Mouse (Mus musculus) midbrain, postnatal 0 days (tissue): ENCODE measurements around the gene Srpr. TPM values are rescaled to one million over a fixed set of nuclear protein-coding genes. Genes with fewer than 3 reads are reported as not detected.

Experiments
- ATAC-seq: fragments of 200-750 bp; cut with Nextera tagmentation; 2 replicates; pipeline ENCODE4 v1.8.0; 2017; ENCODE audit warnings: moderate number of reproducible peaks, mild to moderate bottlenecking, moderate TSS enrichment, moderate library complexity; ENCODE audit not compliant: low FRiP score
- DNase-seq: peaks from one replicate; pipeline ENCODE4 v3.0.0-alpha.2; 2015; ENCODE audit warnings: low spot score
- H3K27ac ChIP-seq: fragments of 300-500 bp; sonication (generic); 2 replicates; pipeline ENCODE4 v1.5.1; 2014; ENCODE audit warnings: low read depth, mild to moderate bottlenecking, low read length, mixed read lengths
- H3K27me3 ChIP-seq: fragments of 300-500 bp; sonication (generic); 2 replicates; pipeline ENCODE4 v1.6.1; 2014; ENCODE audit warnings: low read length, control low read depth, mixed read lengths; ENCODE audit not compliant: insufficient read depth
- H3K36me3 ChIP-seq: fragments of 300-500 bp; sonication (generic); 2 replicates; pipeline ENCODE4 v1.6.1; 2014; ENCODE audit warnings: low read length, control low read depth, mixed read lengths; ENCODE audit not compliant: insufficient read depth
- H3K4me1 ChIP-seq: fragments of 300-500 bp; sonication (generic); 2 replicates; pipeline ENCODE4 v1.6.1; 2014; ENCODE audit warnings: mild to moderate bottlenecking, control low read depth, antibody characterized with exemption, low read length, mixed read lengths; ENCODE audit not compliant: insufficient read depth
- H3K4me2 ChIP-seq: fragments of 300-500 bp; sonication (generic); 2 replicates; pipeline ENCODE4 v1.6.1; 2014; ENCODE audit warnings: low read depth, mild to moderate bottlenecking, low read length, mixed read lengths; ENCODE audit not compliant: poor library complexity, severe bottlenecking
- H3K4me3 ChIP-seq: fragments of 300-500 bp; sonication (generic); 2 replicates; pipeline ENCODE4 v1.5.1; 2014; ENCODE audit warnings: low read depth, mild to moderate bottlenecking, low read length, moderate library complexity
- H3K9ac ChIP-seq: fragments of 300-500 bp; sonication (generic); replicated peaks from 2 replicates; pipeline ENCODE4 v1.6.1; 2014; ENCODE audit warnings: mild to moderate bottlenecking, low read length, moderate library complexity, mixed read lengths; ENCODE audit not compliant: poor library complexity, severe bottlenecking
- H3K9me3 ChIP-seq: fragments of 300-500 bp; sonication (generic); 2 replicates; pipeline ENCODE4 v1.6.1; 2016; ENCODE audit warnings: low read length, control low read depth
- CTCF ChIP-seq: IDR thresholded peaks from 2 replicates; pipeline ENCODE4 v1.5.1; 2016; ENCODE audit warnings: antibody characterized with exemption, mild to moderate bottlenecking
- WGBS: fragments of 180-500 bp; shearing (Covaris S2); extraction: QIAGEN DNeasy Blood & Tissue Kit; methylation state at CpG from one replicate; pipeline ENCODE4 v1.1.7; 2014; 5-methylcytosine and 5-hydroxymethylcytosine counted together
- polyA plus RNA-seq: library from polyadenylated mRNA; unstranded; fragments of >200 nt; fragmentation: Nextera tagmentation; extraction: Ambion mirVana; gene quantifications from 2 replicates; pipeline ENCODE4 v1.2.1, GENCODE M21; 2015
- total RNA-seq: library from RNA; depleted of rRNA; stranded (reverse); fragments of >200 nt; gene quantifications from 2 replicates; pipeline ENCODE4 v1.2.3, GENCODE M21; 2014

The Srpr gene
- total and polyA plus RNA-seq, 2 experiments from 2014 or later = 39.6 to 61.0 TPM

DNA sequence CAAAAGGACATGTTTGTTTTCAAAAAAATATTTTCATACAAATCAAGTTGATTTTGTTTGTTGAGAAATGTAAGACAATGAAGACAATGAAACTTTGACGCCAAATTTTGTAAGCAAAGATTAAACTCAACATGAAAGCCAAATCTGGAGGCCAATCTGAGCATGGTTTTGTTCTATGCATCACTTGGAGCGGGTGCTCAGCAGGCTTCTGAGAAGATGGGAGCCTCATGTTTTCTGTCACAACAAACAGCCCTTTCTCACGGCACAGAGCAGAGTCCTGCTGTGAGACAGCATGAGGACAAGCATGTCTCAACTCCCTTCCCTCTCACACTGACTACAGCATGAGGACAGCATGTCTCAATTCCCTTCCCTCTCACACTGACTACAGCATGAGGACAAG lies 36.0 kb downstream of the Srpr start:
- TF ChIP-seq CTCF = no peak
- no peak for DNase-seq
- H3K27me3 ChIP-seq = no peaks in the 10 kb centered on the region
- H3K9me3 ChIP-seq = no peaks in the 10 kb centered on the region
- H3K4me3 ChIP-seq = no peak overlapping the region
- no peak overlapping the region for H3K4me2 ChIP-seq
- H3K4me1 ChIP-seq = no peaks in the 10 kb centered on the region
- 54% methylated on average over 3 of the region's 3 CpGs for WGBS
- H3K27ac ChIP-seq = no peak overlapping the region
- no peak for ATAC-seq
- H3K9ac ChIP-seq = no peak overlapping the region
- H3K36me3 ChIP-seq = peaks cover 19% of the 10 kb centered on the region

DNA sequence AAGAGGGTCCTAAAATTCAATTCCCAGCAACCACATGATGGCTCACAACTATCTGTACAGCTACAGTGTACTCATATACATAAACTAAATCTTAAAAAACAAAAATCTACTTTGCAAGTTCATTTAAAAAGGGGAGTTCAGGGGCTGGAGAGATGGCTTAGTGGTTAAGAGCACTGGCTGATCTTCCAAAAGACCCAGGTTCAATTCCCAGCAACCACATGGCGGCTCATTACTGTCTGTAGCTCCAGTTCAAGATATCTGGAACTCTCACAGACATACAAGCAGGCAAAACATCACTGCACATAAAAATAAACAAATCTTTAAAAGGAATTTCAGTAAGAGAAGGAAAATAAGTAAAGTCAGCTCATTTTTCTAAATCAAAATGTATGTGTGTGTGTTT lies 38.4 kb downstream of the Srpr start:
- H3K36me3 ChIP-seq = peaks cover 14% of the 10 kb centered on the region
- H3K4me1 ChIP-seq = no peaks in the 10 kb centered on the region
- H3K27ac ChIP-seq = no peak overlapping the region
- ATAC-seq (no peak), DNase-seq (no peak)
- H3K4me2 ChIP-seq = no peak overlapping the region
- 93% methylated on average over 1 of the region's 1 CpGs for whole genome bisulfite sequencing
- H3K27me3 ChIP-seq = no peaks in the 10 kb centered on the region
- no peak overlapping the region for H3K4me3 ChIP-seq
- no peak overlapping the region for H3K9ac ChIP-seq
- TF ChIP-seq CTCF = no peak
- H3K9me3 ChIP-seq = no peaks in the 10 kb centered on the region

DNA sequence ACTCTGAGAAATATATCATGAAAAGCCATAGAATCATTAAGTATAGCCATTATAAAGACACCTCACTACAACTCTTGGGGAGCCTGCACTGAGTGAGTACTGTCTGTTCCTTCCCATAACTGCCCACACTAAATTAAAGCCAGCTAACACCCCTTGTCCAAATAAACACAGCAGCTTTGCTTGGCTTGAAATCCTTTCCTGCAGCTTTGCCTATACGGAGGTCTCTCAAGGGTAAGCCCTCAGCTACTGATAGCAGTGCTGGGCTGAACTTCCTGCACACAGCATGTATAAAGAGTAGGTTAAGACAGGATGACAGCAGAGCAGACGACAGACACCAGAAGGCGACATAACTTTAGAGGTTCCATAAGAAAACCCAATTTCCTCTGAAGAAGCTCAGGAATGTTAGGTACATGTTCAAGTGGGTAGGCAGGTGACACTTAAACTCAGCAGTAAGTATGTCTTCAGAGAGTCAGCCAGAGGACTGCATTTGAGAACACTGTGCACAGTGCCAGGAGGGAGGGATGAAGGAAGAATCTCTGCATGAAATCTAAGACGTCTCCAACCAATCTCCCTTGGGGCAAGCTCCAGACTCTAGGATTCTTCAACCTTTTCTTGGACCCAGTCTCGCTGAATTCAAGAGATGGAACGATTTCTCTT lies 39.1 kb downstream of the Srpr start:
- Histone ChIP-seq H3K4me2 (no peak overlapping the region), H3K36me3 (peaks cover 10% of the 10 kb centered on the region), H3K4me3 (no peak overlapping the region), H3K4me1 (no peaks in the 10 kb centered on the region), H3K27ac (peak overlapping the region; percentile 20; the same call in 1 of the 2 replicates), H3K9ac (no peak overlapping the region), H3K27me3 (no peaks in the 10 kb centered on the region), H3K9me3 (no peaks in the 10 kb centered on the region)
- no peak for DNase-seq
- WGBS = 85% methylated on average over 6 of the region's 6 CpGs
- no peak for TF ChIP-seq CTCF
- ATAC-seq = no peak

DNA sequence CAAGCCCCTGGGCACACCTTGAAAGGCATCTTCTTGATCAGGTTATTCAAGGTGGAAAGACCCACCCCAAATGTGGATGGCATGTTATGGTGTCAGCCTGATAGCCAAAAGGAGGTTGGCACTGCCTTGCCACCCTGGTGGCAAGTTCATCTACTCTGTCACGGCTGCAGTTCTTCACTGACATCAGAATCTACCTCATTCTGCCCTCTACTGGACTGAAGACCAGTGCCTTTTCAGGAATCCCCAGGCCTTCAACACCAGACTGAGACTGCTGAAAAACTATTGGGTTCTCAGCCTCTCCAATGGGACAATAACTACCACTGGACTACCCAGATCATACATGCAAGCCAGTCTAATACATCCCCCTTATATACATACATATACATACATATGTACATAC lies 39.8 kb downstream of the Srpr start:
- DNase-seq (no peak), ATAC-seq (no peak)
- 67% methylated on average over 1 of the region's 1 CpGs for WGBS
- no peaks in the 10 kb centered on the region for H3K4me1 ChIP-seq
- no peak overlapping the region for H3K4me3 ChIP-seq
- H3K27ac ChIP-seq = no peak overlapping the region
- TF ChIP-seq CTCF = peak; percentile 32
- H3K36me3 ChIP-seq = peaks cover 4% of the 10 kb centered on the region; the same call in 1 of the 2 replicates
- no peak overlapping the region for H3K9ac ChIP-seq
- no peaks in the 10 kb centered on the region for H3K9me3 ChIP-seq
- H3K4me2 ChIP-seq = no peak overlapping the region
- H3K27me3 ChIP-seq = no peaks in the 10 kb centered on the region

DNA sequence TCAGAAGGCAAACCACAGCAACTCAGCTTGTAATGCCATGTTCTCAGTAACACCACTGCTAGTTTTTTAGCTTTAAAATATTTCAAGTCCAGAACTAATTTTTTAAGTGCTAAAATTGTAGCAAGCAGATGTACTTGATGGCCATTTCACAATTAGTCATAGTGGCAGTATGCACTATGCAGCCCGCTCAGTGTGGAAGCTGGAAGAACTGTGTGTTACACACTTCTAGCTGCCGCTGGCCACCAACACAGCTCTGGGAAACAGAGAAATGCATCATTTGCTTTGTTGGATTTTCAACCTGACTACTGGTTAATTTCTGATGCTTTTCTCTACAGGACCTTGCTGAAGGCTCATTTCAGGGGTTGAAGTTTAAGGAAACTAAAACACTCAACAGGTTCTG lies 47.4 kb downstream of the Srpr start:
- Histone ChIP-seq H3K4me2 (no peak overlapping the region), H3K4me1 (no peaks in the 10 kb centered on the region), H3K4me3 (no peak overlapping the region), H3K9me3 (no peaks in the 10 kb centered on the region), H3K9ac (no peak overlapping the region), H3K27ac (no peak overlapping the region), H3K36me3 (no peaks in the 10 kb centered on the region), H3K27me3 (no peaks in the 10 kb centered on the region)
- no peak for DNase-seq
- no peak for TF ChIP-seq CTCF
- 100% methylated on average over 2 of the region's 2 CpGs for WGBS
- no peak for ATAC-seq

DNA sequence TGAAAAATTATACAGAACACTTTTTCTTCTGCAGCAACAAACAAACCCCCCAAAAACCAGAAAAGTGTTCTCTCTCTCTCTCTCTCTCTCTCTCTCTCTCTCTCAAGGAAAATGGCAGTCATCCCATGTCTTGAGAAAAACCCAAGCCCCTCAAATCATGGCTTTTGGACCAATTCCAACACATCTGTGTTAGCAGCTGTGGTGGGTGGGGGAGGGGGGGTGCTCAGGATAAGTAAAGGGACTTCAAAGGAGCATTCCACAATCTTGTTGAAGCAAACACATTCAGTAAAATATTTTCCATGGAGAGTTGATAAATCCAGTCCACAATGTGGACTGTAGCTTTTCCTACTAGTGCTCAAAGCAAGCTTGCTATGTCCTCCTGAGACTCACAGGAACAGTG lies 49.5 kb downstream of the Srpr start:
- no peaks in the 10 kb centered on the region for H3K9me3 ChIP-seq
- H3K27ac ChIP-seq = no peak overlapping the region
- H3K4me1 ChIP-seq = no peaks in the 10 kb centered on the region
- DNase-seq (peak; percentile 15), ATAC-seq (no peak)
- H3K27me3 ChIP-seq = no peaks in the 10 kb centered on the region
- no peak for TF ChIP-seq CTCF
- H3K9ac ChIP-seq = no peak overlapping the region
- no peak overlapping the region for H3K4me2 ChIP-seq
- no peaks in the 10 kb centered on the region for H3K36me3 ChIP-seq
- no peak overlapping the region for H3K4me3 ChIP-seq
